Mouse (Mus musculus): ENCODE data around the gene Ankrd45. TPM values are rescaled to one million over a fixed set of nuclear protein-coding genes. Genes with fewer than 3 reads are reported as not detected.

Ankrd45 gene
- 10.7 and 13.4 TPM in 2 replicates for polyA plus RNA-seq (2015; fragmentation: Nextera tagmentation; extraction: Ambion mirVana)

- H3K9me3 ChIP-seq = no peaks in the 10 kb centered on the region
- no peaks in the 10 kb centered on the region for H3K27me3 ChIP-seq
- ATAC-seq = peak; percentile 97
- H3K4me3 ChIP-seq (replicated peaks) = peak within 1 kb of the TSS; percentile 52
- H3K36me3 ChIP-seq = no peaks in the 10 kb centered on the region
- WGBS = 2% methylated on average over 33 of the region's 33 CpGs
- H3K27ac ChIP-seq = no peak within 1 kb of the TSS
- H3K9ac ChIP-seq (replicated peaks) = peak within 1 kb of the TSS; percentile 60
- 0 out of 2 replicates have a peak, but pooled peaks cover 8% of the 10 kb centered on the region for H3K4me1 ChIP-seq (replicated peaks)
- H3K4me2 ChIP-seq (replicated peaks) = peak within 1 kb of the TSS; percentile 80
These were observed at the start of gene Ankrd45 for GRCm38 (mm10) chr1:161142531-161143159. TSS of gene Ankrd45 (plus strand) at chr1:161142691.

- no peak overlapping the region for H3K4me2 ChIP-seq (replicated peaks)
- H3K9ac ChIP-seq (replicated peaks) = no peak overlapping the region
- no peaks in the 10 kb centered on the region for H3K4me1 ChIP-seq (replicated peaks)
- H3K36me3 ChIP-seq = peaks cover 41% of the 10 kb centered on the region
- H3K27me3 ChIP-seq = no peaks in the 10 kb centered on the region
- no peak overlapping the region for H3K4me3 ChIP-seq (replicated peaks)
- ATAC-seq = no peak
- H3K9me3 ChIP-seq = no peaks in the 10 kb centered on the region
- H3K27ac ChIP-seq = no peak overlapping the region
- WGBS = 96% methylated on average over 4 of the region's 4 CpGs
These were observed 42.6 kb upstream of the Ankrd45 start for GRCm38 (mm10) chr1:161099721-161100405.

GRCm38 (mm10) chr1:161103842-161104241 is 38.6 kb upstream of the Ankrd45 start:
- WGBS = 91% methylated on average over 1 of the region's 1 CpGs
- Histone ChIP-seq H3K9ac (replicated peaks) (no peak overlapping the region), H3K9me3 (no peaks in the 10 kb centered on the region), H3K27ac (no peak overlapping the region), H3K4me2 (replicated peaks) (no peak overlapping the region), H3K4me1 (replicated peaks) (no peaks in the 10 kb centered on the region), H3K36me3 (peaks cover 33% of the 10 kb centered on the region), H3K4me3 (replicated peaks) (no peak overlapping the region), H3K27me3 (no peaks in the 10 kb centered on the region)
- ATAC-seq = no peak

DNA sequence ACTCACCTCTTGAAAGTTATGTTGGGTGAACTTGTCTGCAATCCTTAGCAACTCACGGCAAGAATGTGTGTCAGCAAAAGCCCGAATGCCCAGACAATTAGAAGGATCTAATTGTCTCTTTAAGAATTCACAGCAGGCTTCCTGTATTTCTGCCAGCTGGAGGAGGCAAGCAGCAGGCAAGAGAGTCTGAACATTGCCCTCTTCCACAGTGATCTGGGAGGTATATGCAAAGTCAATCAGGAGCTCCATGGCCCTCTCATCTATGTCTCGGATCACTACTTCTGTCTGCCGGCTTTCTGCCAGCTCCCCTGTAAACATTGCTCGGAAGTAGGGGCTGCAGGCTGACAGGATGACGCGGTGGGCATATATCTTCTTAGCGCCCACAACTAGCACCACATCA is 33.3 kb upstream of the Ankrd45 start:
- Histone ChIP-seq H3K9ac (replicated peaks) (no peak overlapping the region), H3K4me2 (replicated peaks) (no peak overlapping the region), H3K9me3 (no peaks in the 10 kb centered on the region), H3K27me3 (no peaks in the 10 kb centered on the region), H3K4me1 (replicated peaks) (no peaks in the 10 kb centered on the region), H3K4me3 (replicated peaks) (no peak overlapping the region), H3K36me3 (peaks cover 20% of the 10 kb centered on the region), H3K27ac (no peak overlapping the region)
- WGBS = 87% methylated on average over 8 of the region's 8 CpGs
- ATAC-seq = no peak

DNA sequence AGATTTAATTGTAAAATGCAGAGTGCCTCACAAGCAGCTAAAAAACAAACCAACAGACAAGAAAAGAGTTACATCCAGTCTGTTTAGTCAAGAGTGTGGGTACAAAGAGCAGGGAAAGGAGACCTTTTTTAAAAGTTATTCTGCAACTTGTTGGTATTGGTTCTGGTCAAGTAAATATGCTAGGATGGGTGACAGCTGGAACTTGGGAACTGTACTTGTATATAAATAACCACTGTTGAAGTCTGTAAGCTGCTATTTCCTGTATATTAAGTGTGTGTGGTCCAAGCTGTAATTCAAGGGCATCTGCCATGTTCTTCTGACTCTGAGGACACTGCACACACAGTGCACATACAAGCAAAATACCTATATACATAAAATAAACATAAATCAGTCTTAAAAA is 27.9 kb upstream of the Ankrd45 start:
- no peak for ATAC-seq

DNA sequence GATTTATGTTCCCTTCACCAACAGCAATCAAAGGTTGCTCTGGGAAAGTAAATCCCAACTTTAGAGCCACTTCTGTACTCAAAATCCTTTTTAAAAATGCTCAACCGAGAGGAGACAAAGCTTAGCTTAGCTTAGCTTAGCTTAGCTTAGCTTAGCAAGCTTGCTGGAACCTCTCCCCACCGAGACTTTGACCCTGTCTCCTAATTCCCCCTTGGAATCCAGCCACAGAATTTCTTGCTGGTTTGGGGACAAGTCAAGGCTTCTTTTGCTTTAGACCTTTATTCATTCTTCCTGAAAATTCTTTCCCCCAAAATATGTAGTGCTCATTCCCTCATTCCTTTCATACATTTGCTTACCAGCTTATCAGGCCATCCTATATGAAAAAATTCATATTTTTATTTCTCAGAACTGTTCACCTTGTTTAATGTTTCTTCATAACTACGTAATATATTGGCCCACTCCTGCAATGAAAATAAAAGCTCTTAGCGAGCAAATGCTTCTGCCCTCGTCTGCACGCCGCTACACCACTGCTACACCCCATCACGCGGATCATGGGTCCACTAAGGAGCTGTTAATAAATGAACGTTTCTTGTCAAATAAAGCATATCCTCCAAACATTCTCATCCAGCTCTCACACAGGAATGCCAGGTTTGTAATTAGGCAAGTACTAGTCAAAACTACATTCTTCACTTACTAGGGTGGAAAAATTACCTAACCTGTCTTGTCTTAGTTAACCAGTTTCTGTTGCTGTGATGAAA is 19.7 kb upstream of the Ankrd45 start:
- peaks cover 5% of the 10 kb centered on the region; the same call in 1 of the 2 replicates for H3K36me3 ChIP-seq
- no peaks in the 10 kb centered on the region for H3K27me3 ChIP-seq
- 0 out of 2 replicates have a peak, but pooled peaks cover 2% of the 10 kb centered on the region for H3K4me1 ChIP-seq (replicated peaks)
- no peak overlapping the region for H3K4me2 ChIP-seq (replicated peaks)
- no peaks in the 10 kb centered on the region for H3K9me3 ChIP-seq
- no peak for ATAC-seq
- no peak overlapping the region for H3K4me3 ChIP-seq (replicated peaks)
- no peak overlapping the region for H3K27ac ChIP-seq
- 90% methylated on average over 10 of the region's 10 CpGs for WGBS
- H3K9ac ChIP-seq (replicated peaks) = no peak overlapping the region

More for the DNA sequence above, 27.9 kb upstream of the Ankrd45 start:
- H3K4me3 ChIP-seq (replicated peaks) = no peak overlapping the region
- no peak overlapping the region for H3K27ac ChIP-seq
- no peaks in the 10 kb centered on the region for H3K4me1 ChIP-seq (replicated peaks)
- no peaks in the 10 kb centered on the region for H3K27me3 ChIP-seq
- H3K36me3 ChIP-seq = peaks cover under 1% of the 10 kb centered on the region; the same call in 1 of the 2 replicates
- H3K9me3 ChIP-seq = no peaks in the 10 kb centered on the region
- H3K4me2 ChIP-seq (replicated peaks) = no peak overlapping the region
- H3K9ac ChIP-seq (replicated peaks) = no peak overlapping the region

- Histone ChIP-seq H3K27me3 (no peaks in the 10 kb centered on the region), H3K4me2 (replicated peaks) (no peak overlapping the region), H3K9me3 (no peaks in the 10 kb centered on the region), H3K9ac (replicated peaks) (no peak overlapping the region), H3K4me3 (replicated peaks) (no peak overlapping the region), H3K4me1 (replicated peaks) (peaks cover 18% of the 10 kb centered on the region), H3K27ac (no peak overlapping the region), H3K36me3 (peaks cover 3% of the 10 kb centered on the region; the same call in 1 of the 2 replicates)
- 86% methylated on average over 1 of the region's 1 CpGs for WGBS
- no peak for ATAC-seq
These were observed 16.0 kb upstream of the Ankrd45 start for GRCm38 (mm10) chr1:161126461-161126860.

- H3K36me3 ChIP-seq = peaks cover 3% of the 10 kb centered on the region; the same call in 1 of the 2 replicates
- no peaks in the 10 kb centered on the region for H3K9me3 ChIP-seq
- peaks cover 18% of the 10 kb centered on the region for H3K4me1 ChIP-seq (replicated peaks)
- H3K27me3 ChIP-seq = 0 out of 2 replicates have a peak, but pooled peaks cover 8% of the 10 kb centered on the region
- H3K27ac ChIP-seq = peak within 1 kb of the TSS; percentile 57
- 2% methylated on average over 41 of the region's 41 CpGs for WGBS
- H3K4me3 ChIP-seq (replicated peaks) = peak within 1 kb of the TSS; percentile 94
- peak within 1 kb of the TSS; percentile 96 for H3K9ac ChIP-seq (replicated peaks)
- ATAC-seq = peak; percentile 98
- peak within 1 kb of the TSS; percentile 92 for H3K4me2 ChIP-seq (replicated peaks)
These were observed 11.5 kb upstream of the Ankrd45 start, which contains the start of gene Klhl20 for GRCm38 (mm10) chr1:161130726-161131664. TSS of gene Klhl20 (minus strand) at chr1:161131511.

DNA sequence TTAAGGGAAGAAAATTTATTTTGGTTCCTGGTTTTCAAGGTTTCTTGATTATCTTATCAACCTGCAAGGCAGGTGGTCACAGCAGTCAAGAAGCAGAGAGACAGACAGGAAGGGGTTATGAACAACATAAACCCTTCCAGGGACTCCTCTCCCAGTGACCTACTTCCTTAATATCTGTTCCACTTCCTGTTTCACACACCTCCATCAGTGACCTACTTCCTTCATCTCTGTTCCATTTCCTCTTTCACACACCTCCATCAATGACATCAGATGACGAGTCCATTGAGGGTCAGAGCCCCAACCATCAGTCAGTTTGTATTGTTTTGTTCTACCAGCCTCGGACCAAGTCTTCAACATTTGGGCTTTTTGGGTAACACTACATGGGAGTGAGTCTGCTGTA is 3.0 kb upstream of the Ankrd45 start:
- Histone ChIP-seq H3K9ac (replicated peaks) (no peak overlapping the region), H3K27me3 (no peaks in the 10 kb centered on the region), H3K4me2 (replicated peaks) (no peak overlapping the region), H3K4me3 (replicated peaks) (no peak overlapping the region), H3K27ac (no peak overlapping the region), H3K9me3 (no peaks in the 10 kb centered on the region), H3K36me3 (no peaks in the 10 kb centered on the region), H3K4me1 (replicated peaks) (0 out of 2 replicates have a peak, but pooled peaks cover 8% of the 10 kb centered on the region)
- ATAC-seq = no peak
- 89% methylated on average over 2 of the region's 2 CpGs for WGBS

DNA sequence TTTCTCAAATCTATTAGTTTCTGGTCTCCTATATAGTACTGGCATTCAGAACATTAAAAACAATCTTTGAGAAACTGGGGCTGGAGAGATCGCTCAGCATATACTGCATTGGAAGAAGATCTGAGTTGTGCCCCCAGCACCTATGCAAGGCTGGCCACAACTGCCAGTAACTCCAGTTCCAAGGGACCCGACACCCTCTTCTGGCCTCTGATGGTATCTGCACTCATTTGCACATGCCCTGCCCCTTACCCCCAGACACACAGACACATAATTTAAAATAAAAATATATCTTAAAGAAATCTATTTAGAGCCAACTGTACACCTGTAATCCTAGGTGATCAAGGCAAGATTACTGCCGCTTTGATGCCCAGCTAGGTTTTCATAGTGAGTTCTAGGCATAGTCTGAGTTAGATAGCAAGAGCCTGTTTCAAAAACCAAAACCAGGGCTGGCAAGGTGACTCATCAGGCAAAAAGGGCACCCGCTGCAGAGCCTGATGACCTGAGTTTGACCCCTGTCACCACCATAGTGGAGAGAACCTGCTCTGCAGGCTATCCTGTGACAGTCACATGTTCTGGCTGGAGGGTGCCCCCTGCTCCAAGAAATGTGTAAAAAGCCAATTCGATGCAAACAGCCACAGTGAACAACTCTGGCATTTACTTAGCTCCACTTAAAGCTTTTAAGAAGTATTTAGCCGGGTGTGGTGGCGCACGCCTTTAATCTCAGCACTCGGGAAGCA is 2.3 kb upstream of the Ankrd45 start:
- WGBS = 88% methylated on average over 9 of the region's 9 CpGs
- Histone ChIP-seq H3K4me2 (replicated peaks) (no peak overlapping the region), H3K9me3 (no peaks in the 10 kb centered on the region), H3K36me3 (no peaks in the 10 kb centered on the region), H3K27me3 (no peaks in the 10 kb centered on the region), H3K27ac (no peak overlapping the region), H3K4me1 (replicated peaks) (0 out of 2 replicates have a peak, but pooled peaks cover 8% of the 10 kb centered on the region), H3K9ac (replicated peaks) (no peak overlapping the region), H3K4me3 (replicated peaks) (no peak overlapping the region)
- ATAC-seq = no peak

Data from midbrain, embryonic 13.5 days (tissue).